Mouse (Mus musculus): ENCODE data around the gene Cfap157. TPM values are rescaled to one million over a fixed set of nuclear protein-coding genes. Genes with fewer than 3 reads are reported as not detected.

Cfap157 gene
- polyA plus RNA-seq, 1 experiment: not detected

GRCm38 (mm10) chr2:32728463-32728862, 55.8 kb downstream of the Cfap157 start:
- no peak for TF ChIP-seq FLI1 (IDR thresholded peaks at IDR 0.05; ENCODE audit: low read length)
- TF ChIP-seq GATA1 (IDR thresholded peaks at IDR 0.05; ENCODE audit: borderline replicate concordance, low read length): no peak
- 0 out of 2 replicates have a peak, but pooled peaks cover 4% of the 10 kb centered on the region for H3K9me3 ChIP-seq
- H3K4me1 ChIP-seq: peaks cover 67% of the 10 kb centered on the region
- peak overlapping the region; percentile 56 for H3K4me3 ChIP-seq (replicated peaks)
- no peaks in the 10 kb centered on the region for H3K27me3 ChIP-seq (replicated peaks)
- peaks cover 61% of the 10 kb centered on the region for H3K36me3 ChIP-seq (replicated peaks; ENCODE audit: low read length)

DNA sequence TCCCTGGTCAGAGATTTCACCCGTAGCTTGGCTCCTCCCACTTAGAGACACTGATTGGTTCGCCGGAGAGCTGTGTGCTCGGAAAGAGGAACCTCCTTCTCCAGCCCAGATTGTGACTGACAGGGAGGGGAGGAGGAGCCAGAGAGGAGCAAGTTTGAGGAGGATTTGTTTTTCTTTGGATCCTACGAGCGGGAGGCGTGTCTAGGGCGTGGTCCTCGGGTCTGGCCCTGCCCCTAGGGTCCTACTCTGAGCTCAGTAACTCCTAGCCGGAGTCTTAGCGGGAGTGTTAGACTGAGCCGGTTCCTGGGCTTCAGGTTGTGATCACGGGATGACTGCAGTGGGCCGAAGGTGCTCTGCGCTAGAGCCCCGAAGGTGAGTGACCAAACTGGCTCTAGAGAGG, 56.8 kb downstream of the Cfap157 start:
- 0 out of 2 replicates have a peak, but pooled peaks cover 4% of the 10 kb centered on the region for H3K9me3 ChIP-seq
- peak overlapping the region; percentile 88 for H3K4me3 ChIP-seq (replicated peaks)
- peaks cover 68% of the 10 kb centered on the region for H3K4me1 ChIP-seq
- peaks cover 57% of the 10 kb centered on the region for H3K36me3 ChIP-seq (replicated peaks; ENCODE audit: low read length)
- H3K27me3 ChIP-seq (replicated peaks): no peaks in the 10 kb centered on the region
- TF ChIP-seq GATA1 (IDR thresholded peaks at IDR 0.05; ENCODE audit: borderline replicate concordance, low read length) (no peak), FLI1 (IDR thresholded peaks at IDR 0.05; ENCODE audit: low read length) (no peak)

Other genes with a start within 250 kb of the Cfap157 start
- gene Fam102a, start 249.1 kb downstream of the Cfap157 start, polyA plus RNA-seq (2012; ENCODE audit: insufficient read depth, low replicate concordance): 0.64 and 1.8 TPM in 2 replicates
- gene Dpm2, start 213.6 kb downstream of the Cfap157 start, polyA plus RNA-seq (2012; ENCODE audit: insufficient read depth, low replicate concordance): 2.8 and 10.0 TPM in 2 replicates
- gene Pip5kl1, start 209.6 kb downstream of the Cfap157 start, polyA plus RNA-seq (2012; ENCODE audit: insufficient read depth, low replicate concordance): not detected in 2 replicates
- not detected in 2 replicates for gene 9430097D07Rik, start 208.7 kb downstream of the Cfap157 start, polyA plus RNA-seq (2012; ENCODE audit: insufficient read depth, low replicate concordance)
- gene St6galnac4, start 197.3 kb downstream of the Cfap157 start, polyA plus RNA-seq (2012; ENCODE audit: insufficient read depth, low replicate concordance): 16.3 and 18.9 TPM in 2 replicates
- gene St6galnac6, start 184.7 kb downstream of the Cfap157 start, polyA plus RNA-seq (2012; ENCODE audit: insufficient read depth, low replicate concordance): 36.4 and 40.9 TPM in 2 replicates
- 11.0 and 12.2 TPM in 2 replicates for gene Ak1, start 162.7 kb downstream of the Cfap157 start, polyA plus RNA-seq (2012; ENCODE audit: insufficient read depth, low replicate concordance)
- gene Eng, start 137.8 kb downstream of the Cfap157 start, polyA plus RNA-seq (2012; ENCODE audit: insufficient read depth, low replicate concordance): 90.6 and 227 TPM in 2 replicates
- gene Fpgs, start 80.3 kb downstream of the Cfap157 start, polyA plus RNA-seq (2012; ENCODE audit: insufficient read depth, low replicate concordance): 39.7 and 57.5 TPM in 2 replicates
- 148 and 403 TPM in 2 replicates for gene Cdk9, start 71.4 kb downstream of the Cfap157 start, polyA plus RNA-seq (2012; ENCODE audit: insufficient read depth, low replicate concordance)
- 13.4 and 21.1 TPM in 2 replicates for gene Sh2d3c, start 63.4 kb downstream of the Cfap157 start, polyA plus RNA-seq (2012; ENCODE audit: insufficient read depth, low replicate concordance)
- gene 6330409D20Rik, start 43.4 kb downstream of the Cfap157 start, polyA plus RNA-seq (2012; ENCODE audit: insufficient read depth, low replicate concordance): 3.0 TPM in 1 of 2 replicates, not detected in the other
- gene Tor2a, start 27.2 kb downstream of the Cfap157 start, polyA plus RNA-seq (2012; ENCODE audit: insufficient read depth, low replicate concordance): 30.1 and 93.0 TPM in 2 replicates
- 0.03 and 1.9 TPM in 2 replicates for gene Ttc16, start 8.8 kb downstream of the Cfap157 start, polyA plus RNA-seq (2012; ENCODE audit: insufficient read depth, low replicate concordance)
- gene Ptrh1, start 8.6 kb downstream of the Cfap157 start, polyA plus RNA-seq (2012; ENCODE audit: insufficient read depth, low replicate concordance): 2.6 TPM in 1 of 2 replicates, not detected in the other
- 1.6 TPM in 1 of 2 replicates, not detected in the other for gene Stxbp1, start 62.8 kb upstream of the Cfap157 start, polyA plus RNA-seq (2012; ENCODE audit: insufficient read depth, low replicate concordance)
- 19.5 and 38.4 TPM in 2 replicates for gene Fam129b, start 91.7 kb upstream of the Cfap157 start, polyA plus RNA-seq (2012; ENCODE audit: insufficient read depth, low replicate concordance)
- 796 and 1,818 TPM in 2 replicates for gene Rpl12, start 177.1 kb upstream of the Cfap157 start, polyA plus RNA-seq (2012; ENCODE audit: insufficient read depth, low replicate concordance)
- 8.5 and 10.1 TPM in 2 replicates for gene Lrsam1, start 177.2 kb upstream of the Cfap157 start, polyA plus RNA-seq (2012; ENCODE audit: insufficient read depth, low replicate concordance)
- gene Slc2a8, start 197.7 kb upstream of the Cfap157 start, polyA plus RNA-seq (2012; ENCODE audit: insufficient read depth, low replicate concordance): 28.4 and 135 TPM in 2 replicates

All from megakaryocyte, embryonic 14.5 days (primary cell).